Mouse (Mus musculus) midbrain, embryonic 13.5 days (tissue): Measurements from ENCODE around the gene Sox2. TPM values are rescaled to one million over a fixed set of nuclear protein-coding genes. Genes with fewer than 3 reads are reported as not detected.

Source experiments
- ATAC-seq: fragments of 200-750 bp; cut with Nextera tagmentation; 2 replicates; pipeline ENCODE4 v1.8.0; 2017; ENCODE audit warnings: mild to moderate bottlenecking, moderate TSS enrichment, moderate library complexity
- H3K27ac ChIP-seq: fragments of 300-500 bp; sonication (generic); 2 replicates; pipeline ENCODE4 v1.5.1; 2015; ENCODE audit warnings: inconsistent platforms, mild to moderate bottlenecking, moderate library complexity
- H3K27me3 ChIP-seq: fragments of 300-500 bp; sonication (generic); 2 replicates; pipeline ENCODE4 v1.6.1; 2015; ENCODE audit warnings: mild to moderate bottlenecking, inconsistent platforms
- H3K36me3 ChIP-seq: fragments of 300-500 bp; sonication (generic); 2 replicates; pipeline ENCODE4 v1.6.1; 2015; ENCODE audit warnings: mild to moderate bottlenecking, inconsistent platforms
- H3K4me1 ChIP-seq: fragments of 300-500 bp; sonication (generic); replicated peaks from 2 replicates; pipeline ENCODE4 v1.6.1; 2015; ENCODE audit warnings: inconsistent platforms
- H3K4me2 ChIP-seq: fragments of 300-500 bp; sonication (generic); replicated peaks from 2 replicates; pipeline ENCODE4 v1.6.1; 2015; ENCODE audit warnings: moderate library complexity, mild to moderate bottlenecking, inconsistent platforms
- H3K4me3 ChIP-seq: fragments of 300-500 bp; sonication (generic); replicated peaks from 2 replicates; pipeline ENCODE4 v1.5.1; 2015; ENCODE audit warnings: mild to moderate bottlenecking, inconsistent platforms
- H3K9ac ChIP-seq: fragments of 300-500 bp; sonication (generic); replicated peaks from 2 replicates; pipeline ENCODE4 v1.6.1; 2015; ENCODE audit warnings: mild to moderate bottlenecking, inconsistent platforms
- H3K9me3 ChIP-seq: fragments of 300-500 bp; sonication (generic); 2 replicates; pipeline ENCODE4 v1.6.1; 2016; ENCODE audit warnings: mild to moderate bottlenecking, inconsistent platforms
- WGBS: fragments of 180-500 bp; shearing (Covaris S2); methylation state at CpG from one replicate; pipeline ENCODE4 v1.1.7; 2015; 5-methylcytosine and 5-hydroxymethylcytosine counted together
- polyA plus RNA-seq: library from polyadenylated mRNA; unstranded; fragments of >200 nt; fragmentation: Nextera tagmentation; extraction: Ambion mirVana; gene quantifications from 2 replicates; pipeline ENCODE4 v1.2.1, GENCODE M21; 2015

Gene Sox2
- 27.8 and 28.2 TPM in 2 replicates for polyA plus RNA-seq

GRCm38 (mm10) chr3:34649726-34650620, at the start of gene Sox2:
TSS of gene Sox2 (plus strand) at chr3:34650405.
- H3K27ac ChIP-seq, result peak within 1 kb of the TSS; percentile 92
- peak within 1 kb of the TSS; percentile 81 for H3K4me2 ChIP-seq
- peak; percentile 90 for ATAC-seq
- H3K4me1 ChIP-seq, result peaks cover 61% of the 10 kb centered on the region
- H3K4me3 ChIP-seq, result peak within 1 kb of the TSS; percentile 59
- H3K9ac ChIP-seq, result peak within 1 kb of the TSS; percentile 97
- peaks cover 3% of the 10 kb centered on the region; the same call in 1 of the 2 replicates for H3K27me3 ChIP-seq
- no peaks in the 10 kb centered on the region for H3K9me3 ChIP-seq
- under 1% methylated on average over 83 of the region's 86 CpGs for WGBS
- H3K36me3 ChIP-seq, result no peaks in the 10 kb centered on the region

DNA sequence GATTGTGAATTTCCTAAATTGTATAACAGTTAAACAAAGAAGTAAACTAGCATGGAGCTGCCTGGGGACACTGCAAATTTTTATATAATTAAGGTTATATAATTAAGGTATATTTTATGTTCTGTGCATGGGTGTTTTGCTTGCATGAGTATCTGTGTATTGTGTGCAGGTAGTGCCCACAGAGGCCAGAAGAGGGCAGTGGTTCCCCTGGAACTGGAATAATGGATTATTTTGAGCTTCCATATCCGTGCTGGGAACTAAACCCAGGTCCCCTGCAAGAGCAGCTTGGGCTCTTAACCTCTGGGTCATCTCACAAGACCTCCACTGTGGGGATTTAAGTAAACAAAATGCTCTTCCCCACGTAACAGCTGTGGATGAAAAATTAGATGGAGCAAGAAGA, 49.1 kb upstream of the Sox2 start:
- no peaks in the 10 kb centered on the region for H3K36me3 ChIP-seq
- H3K27ac ChIP-seq, result no peak overlapping the region
- H3K4me1 ChIP-seq, result peaks cover 5% of the 10 kb centered on the region
- 86% methylated on average over 2 of the region's 2 CpGs for WGBS
- no peak overlapping the region for H3K9ac ChIP-seq
- H3K27me3 ChIP-seq, result no peaks in the 10 kb centered on the region
- H3K4me2 ChIP-seq, result no peak overlapping the region
- H3K4me3 ChIP-seq, result no peak overlapping the region
- ATAC-seq, result no peak
- no peaks in the 10 kb centered on the region; the same call in 1 of the 2 replicates for H3K9me3 ChIP-seq

GRCm38 (mm10) chr3:34614107-34614506, 36.1 kb upstream of the Sox2 start:
- Histone ChIP-seq H3K27ac (no peak overlapping the region), H3K4me2 (no peak overlapping the region), H3K4me1 (no peaks in the 10 kb centered on the region), H3K27me3 (no peaks in the 10 kb centered on the region), H3K36me3 (no peaks in the 10 kb centered on the region), H3K9me3 (no peaks in the 10 kb centered on the region), H3K9ac (no peak overlapping the region), H3K4me3 (no peak overlapping the region)
- ATAC-seq, result no peak
- WGBS, result 84% methylated on average over 7 of the region's 7 CpGs

GRCm38 (mm10) chr3:34615526-34615925, 34.7 kb upstream of the Sox2 start:
- Histone ChIP-seq H3K9me3 (no peaks in the 10 kb centered on the region), H3K4me3 (no peak overlapping the region), H3K27ac (no peak overlapping the region), H3K4me1 (no peaks in the 10 kb centered on the region), H3K27me3 (no peaks in the 10 kb centered on the region), H3K4me2 (no peak overlapping the region), H3K36me3 (no peaks in the 10 kb centered on the region), H3K9ac (no peak overlapping the region)
- no peak for ATAC-seq
- 62% methylated on average over 15 of the region's 15 CpGs for WGBS

DNA sequence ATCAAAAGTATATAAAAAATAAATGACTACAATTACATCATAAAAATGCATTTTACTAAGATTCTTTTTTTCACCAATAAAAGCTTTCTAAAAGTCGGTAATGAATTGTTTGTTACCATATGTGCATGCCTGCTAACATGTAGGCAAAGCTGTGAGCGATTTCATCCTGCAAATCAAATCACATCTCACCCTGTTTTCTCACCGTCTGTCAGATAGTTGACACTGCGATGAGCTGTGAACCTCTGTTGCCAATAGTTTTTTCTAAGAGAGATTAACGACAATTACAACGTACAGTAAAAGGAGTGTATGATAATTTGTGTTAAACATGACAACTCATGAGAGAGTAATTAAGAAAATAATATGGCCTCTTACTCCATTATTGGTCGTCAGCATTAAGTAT, 31.3 kb upstream of the Sox2 start:
- no peak for ATAC-seq
- Histone ChIP-seq H3K4me3 (no peak overlapping the region), H3K9ac (no peak overlapping the region), H3K4me2 (no peak overlapping the region), H3K27ac (no peak overlapping the region), H3K9me3 (no peaks in the 10 kb centered on the region), H3K27me3 (no peaks in the 10 kb centered on the region), H3K36me3 (no peaks in the 10 kb centered on the region), H3K4me1 (no peaks in the 10 kb centered on the region)
- 84% methylated on average over 7 of the region's 7 CpGs for WGBS

GRCm38 (mm10) chr3:34620121-34620520, 30.1 kb upstream of the Sox2 start:
- no peak overlapping the region for H3K4me3 ChIP-seq
- H3K4me1 ChIP-seq, result no peaks in the 10 kb centered on the region
- H3K36me3 ChIP-seq, result no peaks in the 10 kb centered on the region
- H3K9me3 ChIP-seq, result no peaks in the 10 kb centered on the region
- ATAC-seq, result no peak
- H3K4me2 ChIP-seq, result no peak overlapping the region
- H3K27me3 ChIP-seq, result no peaks in the 10 kb centered on the region
- H3K9ac ChIP-seq, result no peak overlapping the region
- no peak overlapping the region for H3K27ac ChIP-seq
- WGBS, result 78% methylated on average over 4 of the region's 4 CpGs

- H3K27me3 ChIP-seq, result no peaks in the 10 kb centered on the region
- H3K4me2 ChIP-seq, result no peak overlapping the region
- no peak overlapping the region for H3K4me3 ChIP-seq
- peaks cover 5% of the 10 kb centered on the region; the same call in 1 of the 2 replicates for H3K4me1 ChIP-seq
- H3K9me3 ChIP-seq, result 0 out of 2 replicates have a peak, but pooled peaks cover 5% of the 10 kb centered on the region
- no peaks in the 10 kb centered on the region for H3K36me3 ChIP-seq
- H3K9ac ChIP-seq, result no peak overlapping the region
- WGBS, result 92% methylated on average over 16 of the region's 16 CpGs
- ATAC-seq, result no peak
- H3K27ac ChIP-seq, result no peak overlapping the region
Observed at GRCm38 (mm10) chr3:34624721-34625270, 25.4 kb upstream of the Sox2 start.

DNA sequence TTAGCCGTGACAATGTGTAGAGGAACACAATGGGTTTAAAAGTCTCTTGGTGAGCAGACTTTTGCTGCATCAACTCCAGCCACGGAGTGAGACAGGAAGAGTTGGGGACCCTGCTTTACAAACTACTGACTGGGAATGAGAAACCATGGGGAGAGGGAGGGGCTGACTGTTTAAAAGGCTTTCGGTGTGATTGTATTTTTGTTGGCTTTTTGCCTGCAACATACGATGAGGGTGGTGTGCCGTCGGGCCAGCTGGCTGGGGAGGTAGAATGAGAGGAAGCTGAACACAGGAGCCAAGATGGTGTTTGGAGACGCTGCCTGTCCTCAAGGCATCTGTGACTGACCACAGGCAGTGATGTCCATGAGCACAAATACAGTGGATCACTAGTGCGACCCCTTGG, 23.7 kb upstream of the Sox2 start:
- Histone ChIP-seq H3K36me3 (no peaks in the 10 kb centered on the region), H3K9me3 (0 out of 2 replicates have a peak, but pooled peaks cover 5% of the 10 kb centered on the region), H3K9ac (no peak overlapping the region), H3K4me2 (no peak overlapping the region), H3K27ac (no peak overlapping the region), H3K4me3 (no peak overlapping the region), H3K4me1 (peaks cover 12% of the 10 kb centered on the region), H3K27me3 (0 out of 2 replicates have a peak, but pooled peaks cover 2% of the 10 kb centered on the region)
- WGBS, result 77% methylated on average over 8 of the region's 8 CpGs
- ATAC-seq, result no peak

- Histone ChIP-seq H3K36me3 (no peaks in the 10 kb centered on the region), H3K9me3 (0 out of 2 replicates have a peak, but pooled peaks cover 5% of the 10 kb centered on the region), H3K27ac (no peak overlapping the region), H3K4me1 (peaks cover 12% of the 10 kb centered on the region), H3K27me3 (peaks cover 21% of the 10 kb centered on the region), H3K4me2 (no peak overlapping the region), H3K9ac (no peak overlapping the region), H3K4me3 (no peak overlapping the region)
- 0 out of 2 replicates have a peak, but pooled peaks have one; percentile 8 for ATAC-seq
- 29% methylated on average over 8 of the region's 8 CpGs for WGBS
Observed at GRCm38 (mm10) chr3:34630031-34630430, 20.2 kb upstream of the Sox2 start.

DNA sequence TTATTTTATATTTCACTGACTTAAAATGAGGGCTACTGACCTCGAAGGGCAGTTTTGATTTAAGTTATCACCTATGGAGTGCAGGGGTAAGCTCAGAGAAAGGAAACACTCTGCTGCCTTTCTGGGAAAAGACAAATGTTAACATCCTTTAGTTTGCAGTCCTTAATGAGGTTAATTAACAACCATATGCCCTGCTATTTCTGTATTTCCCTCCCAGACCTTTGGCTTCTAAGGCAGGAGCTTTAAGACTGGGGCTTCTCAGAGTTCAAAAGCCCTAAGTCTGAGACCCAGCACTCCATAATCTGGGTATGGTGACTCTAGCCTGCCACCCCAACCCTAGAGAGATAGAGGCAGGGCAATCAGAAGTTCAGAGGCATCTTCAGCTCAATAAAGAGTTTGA, 19.5 kb upstream of the Sox2 start:
- no peak for ATAC-seq
- 0 out of 2 replicates have a peak, but pooled peaks cover 5% of the 10 kb centered on the region for H3K9me3 ChIP-seq
- peaks cover 12% of the 10 kb centered on the region for H3K4me1 ChIP-seq
- H3K27me3 ChIP-seq, result peaks cover 21% of the 10 kb centered on the region
- no peak overlapping the region for H3K4me2 ChIP-seq
- H3K4me3 ChIP-seq, result no peak overlapping the region
- no peak overlapping the region for H3K9ac ChIP-seq
- H3K36me3 ChIP-seq, result no peaks in the 10 kb centered on the region
- H3K27ac ChIP-seq, result no peak overlapping the region
- 62% methylated on average over 1 of the region's 1 CpGs for WGBS

DNA sequence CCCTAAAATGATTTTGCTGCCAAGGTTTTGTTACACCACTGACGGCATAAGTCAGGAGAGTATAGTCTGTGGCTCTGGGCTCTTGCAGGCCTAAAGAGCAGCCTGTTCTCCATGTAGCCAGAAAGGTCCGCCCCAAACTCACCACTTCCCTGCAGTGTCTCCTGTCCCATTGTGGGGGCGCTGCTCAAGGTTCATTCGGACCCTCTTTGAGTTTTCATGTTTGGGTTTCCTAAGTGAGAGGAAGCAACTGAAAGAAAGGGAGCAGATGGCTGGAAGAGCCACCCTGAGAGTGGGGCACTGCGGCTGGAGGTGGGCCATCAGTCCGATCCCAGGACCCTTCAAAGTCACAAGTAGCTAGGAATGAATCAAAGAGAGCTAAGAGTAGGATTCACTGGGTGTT, 13.2 kb upstream of the Sox2 start:
- H3K27me3 ChIP-seq, result peaks cover 24% of the 10 kb centered on the region

DNA sequence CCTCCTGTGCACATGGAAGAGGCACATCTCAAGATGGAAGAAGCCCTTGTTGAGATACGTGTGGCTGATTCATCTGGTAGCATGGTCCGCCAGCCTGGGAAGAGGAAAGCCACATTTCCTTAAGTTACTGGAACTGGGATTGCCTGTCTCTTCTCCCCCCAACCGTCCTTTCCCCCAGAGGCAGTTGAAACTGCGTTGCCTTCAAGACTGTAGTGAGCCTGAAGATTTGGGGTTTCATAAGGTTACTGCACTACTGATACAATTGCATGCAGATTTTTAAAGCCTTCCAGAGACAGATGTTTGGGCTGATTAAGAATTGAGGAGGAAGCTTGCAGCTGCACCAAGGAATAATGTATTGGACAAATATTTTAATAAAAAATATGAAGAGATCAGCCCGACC, 12.7 kb upstream of the Sox2 start:
- Histone ChIP-seq H3K36me3 (no peaks in the 10 kb centered on the region), H3K4me3 (no peak overlapping the region), H3K4me2 (0 out of 2 replicates have a peak overlapping the region, but pooled peaks have one; percentile 71), H3K27ac (peak overlapping the region; percentile 86), H3K9ac (no peak overlapping the region), H3K27me3 (peaks cover 20% of the 10 kb centered on the region), H3K9me3 (no peaks in the 10 kb centered on the region), H3K4me1 (peaks cover 49% of the 10 kb centered on the region)
- no peak for ATAC-seq
- WGBS, result 10% methylated on average over 5 of the region's 5 CpGs

More for the DNA sequence above, 13.2 kb upstream of the Sox2 start:
- 56% methylated on average over 6 of the region's 6 CpGs for WGBS
- H3K4me3 ChIP-seq, result no peak overlapping the region
- no peak for ATAC-seq
- 0 out of 2 replicates have a peak overlapping the region, but pooled peaks have one; percentile 35 for H3K27ac ChIP-seq
- H3K9ac ChIP-seq, result no peak overlapping the region
- no peak overlapping the region for H3K4me2 ChIP-seq
- H3K36me3 ChIP-seq, result no peaks in the 10 kb centered on the region
- H3K4me1 ChIP-seq, result peaks cover 43% of the 10 kb centered on the region
- no peaks in the 10 kb centered on the region for H3K9me3 ChIP-seq
